Comparison of ENCODE assay signal across 22 mouse cellular contexts in the genomic region with DNA sequence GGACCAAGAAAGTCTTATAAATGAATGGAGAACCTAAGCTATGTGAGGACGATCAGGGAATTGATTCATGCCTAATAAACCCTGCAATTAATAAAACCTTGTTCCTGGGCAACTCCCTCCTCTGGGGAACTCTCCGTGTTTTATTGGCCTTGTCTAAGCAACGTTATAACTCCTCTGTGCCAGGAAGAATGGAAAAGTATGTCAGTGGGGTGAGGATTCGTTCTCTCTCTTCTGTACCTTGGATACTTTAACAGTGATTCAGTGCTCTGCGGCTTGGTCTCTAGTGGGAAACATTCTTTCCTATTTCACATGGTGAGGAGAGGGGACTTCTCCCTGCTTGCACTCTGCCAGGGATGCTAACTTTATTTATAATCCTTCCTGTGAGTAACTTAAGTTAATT.
A peak's percentile ranks its signal among the peaks of the same experiment; 100 is the strongest.
DNase-seq lines count a peak whose midpoint lies in the region; ATAC-seq and TF ChIP-seq lines count a peak whose summit lies in the region.
"Had no signal": no experiment of that assay in that cellular context is flagged by ENCODE, and none has a peak within 500 bp of the region (broad histone marks: within the 10 kb centered on the region; RNA-seq: fewer than 3 reads in every experiment).

No protein-coding gene starts in this region.

- H3K4me3 ChIP-seq in kidney, postnatal 0 days (replicated peaks; ENCODE audit: low read depth, low read length), result no peak overlapping the region
- H3K4me3 ChIP-seq in neural tube, embryonic 12.5 days, result no peak overlapping the region
- no peak overlapping the region for H3K4me3 ChIP-seq in neural tube, embryonic 14.5 days (ENCODE audit: low read depth, low read length)
- H3K4me3 ChIP-seq in thymus, adult 2 months (ENCODE audit: control insufficient read depth, insufficient read depth, low read length), result no peak overlapping the region
- H3K4me3 ChIP-seq: embryonic facial prominence, embryonic 12.5 days; embryonic facial prominence, embryonic 15.5 days; gastrocnemius, adult 2 months; hindbrain, embryonic 12.5 days had no signal

- no peak overlapping the region for H3K27ac ChIP-seq in kidney, postnatal 0 days
- no peak overlapping the region for H3K27ac ChIP-seq in neural tube, embryonic 12.5 days
- H3K27ac ChIP-seq in neural tube, embryonic 14.5 days (ENCODE audit: low read depth, low read length), result no peak overlapping the region
- no peak overlapping the region for H3K27ac ChIP-seq in thymus, adult 2 months (ENCODE audit: control insufficient read depth, insufficient read depth, low read length)
- H3K27ac ChIP-seq: embryonic facial prominence, embryonic 12.5 days; embryonic facial prominence, embryonic 15.5 days; gastrocnemius, adult 2 months; hindbrain, embryonic 12.5 days had no signal

- H3K9me3 ChIP-seq in kidney, postnatal 0 days (replicated peaks; ENCODE audit: low read length), result no peaks in the 10 kb centered on the region
- no peaks in the 10 kb centered on the region for H3K9me3 ChIP-seq in neural tube, embryonic 12.5 days
- no peaks in the 10 kb centered on the region for H3K9me3 ChIP-seq in neural tube, embryonic 14.5 days (ENCODE audit: control insufficient read depth, low read length)
- H3K9me3 ChIP-seq: embryonic facial prominence, embryonic 12.5 days; embryonic facial prominence, embryonic 15.5 days; hindbrain, embryonic 12.5 days had no signal

- no peaks in the 10 kb centered on the region for H3K36me3 ChIP-seq in kidney, postnatal 0 days (ENCODE audit: insufficient read depth, low read length)
- H3K36me3 ChIP-seq in neural tube, embryonic 12.5 days, result no peaks in the 10 kb centered on the region
- no peaks in the 10 kb centered on the region for H3K36me3 ChIP-seq in neural tube, embryonic 14.5 days (ENCODE audit: control insufficient read depth, insufficient read depth, low read length)
- no peaks in the 10 kb centered on the region for H3K36me3 ChIP-seq in thymus, adult 2 months (ENCODE audit: control insufficient read depth, insufficient read depth, low read length)
- H3K36me3 ChIP-seq: embryonic facial prominence, embryonic 12.5 days; embryonic facial prominence, embryonic 15.5 days; hindbrain, embryonic 12.5 days had no signal

- H3K4me2 ChIP-seq in kidney, postnatal 0 days (ENCODE audit: low read length), result no peak overlapping the region
- no peak overlapping the region for H3K4me2 ChIP-seq in neural tube, embryonic 12.5 days (replicated peaks)
- no peak overlapping the region for H3K4me2 ChIP-seq in neural tube, embryonic 14.5 days (ENCODE audit: low read depth, low read length)
- H3K4me2 ChIP-seq: embryonic facial prominence, embryonic 12.5 days; embryonic facial prominence, embryonic 15.5 days; heart, embryonic 11.5 days; hindbrain, embryonic 12.5 days had no signal

- no peak for ATAC-seq in kidney, postnatal 0 days (replicated peaks; ENCODE audit: low FRiP score, low read depth)
- ATAC-seq in neural tube, embryonic 12.5 days (ENCODE audit: low FRiP score, low read depth), result peak; percentile 29; the same call in 1 of the 2 replicates
- peak; percentile 84 for ATAC-seq in neural tube, embryonic 14.5 days (ENCODE audit: low read depth)
- ATAC-seq: CD4-positive, CD25-positive, alpha-beta regulatory T cell, adult 4 months; forebrain, embryonic 14.5 days; forebrain, postnatal 0 days had no signal

- TF ChIP-seq CTCF in kidney, postnatal 0 days (IDR thresholded peaks at IDR 0.05; ENCODE audit: low read depth), result no peak
- no peak for TF ChIP-seq CTCF in thymus, adult 2 months (IDR thresholded peaks at IDR 0.05; ENCODE audit: borderline replicate concordance, control insufficient read depth, extremely low read depth, insufficient read depth, low read length, poor library complexity)

- H3K27me3 ChIP-seq in kidney, postnatal 0 days (ENCODE audit: insufficient read depth, low read length), result no peaks in the 10 kb centered on the region
- H3K27me3 ChIP-seq in neural tube, embryonic 12.5 days (replicated peaks), result no peaks in the 10 kb centered on the region
- H3K27me3 ChIP-seq in neural tube, embryonic 14.5 days (ENCODE audit: control insufficient read depth, insufficient read depth, low read length), result no peaks in the 10 kb centered on the region
- no peaks in the 10 kb centered on the region for H3K27me3 ChIP-seq in thymus, adult 2 months (ENCODE audit: control insufficient read depth, insufficient read depth, low read length)
- H3K27me3 ChIP-seq: embryonic facial prominence, embryonic 12.5 days; embryonic facial prominence, embryonic 15.5 days; hindbrain, embryonic 12.5 days had no signal

- WGBS in kidney, postnatal 0 days, result 26% methylated on average over 5 of the region's 5 CpGs
- WGBS in neural tube, embryonic 12.5 days, result 41% methylated on average over 5 of the region's 5 CpGs
- 31% methylated on average over 5 of the region's 5 CpGs for WGBS in neural tube, embryonic 14.5 days
- WGBS in thymus, adult 2 months, result 77% methylated on average over 5 of the region's 5 CpGs

- peak; percentile 54 for DNase-seq in kidney, postnatal 0 days (ENCODE audit: low spot score)
- no peak for DNase-seq in kidney, postnatal 4 days
- DNase-seq in neural tube, embryonic 10.5 days (ENCODE audit: extremely low spot score, low spot score), result no peak
- no peak for DNase-seq in thymus, adult 2 months
- DNase-seq: adrenal gland, adult 2 months; adrenal gland, postnatal 14 days; cerebellum, adult 11 months; cerebellum, adult 2 months; cerebellum, adult 9-11 months; cerebellum, postnatal 25 days; forebrain, postnatal 0 days; gastrocnemius, adult 2 months; gastrocnemius, postnatal 14 days; heart, adult 11 months had no signal

- no peak for TF ChIP-seq POLR2A in thymus, adult 2 months (IDR thresholded peaks at IDR 0.05; ENCODE audit: control insufficient read depth, extremely low read depth, insufficient read depth, low read length, poor library complexity)

- no peaks in the 10 kb centered on the region for H3K4me1 ChIP-seq in kidney, postnatal 0 days (replicated peaks; ENCODE audit: insufficient read depth, low read length)
- no peaks in the 10 kb centered on the region for H3K4me1 ChIP-seq in neural tube, embryonic 12.5 days
- no peaks in the 10 kb centered on the region for H3K4me1 ChIP-seq in neural tube, embryonic 14.5 days (ENCODE audit: control insufficient read depth, insufficient read depth, low read length)
- no peaks in the 10 kb centered on the region for H3K4me1 ChIP-seq in thymus, adult 2 months (replicated peaks; ENCODE audit: control insufficient read depth, insufficient read depth, low read length)
- H3K4me1 ChIP-seq: embryonic facial prominence, embryonic 12.5 days; embryonic facial prominence, embryonic 15.5 days; hindbrain, embryonic 12.5 days had no signal

- no peak overlapping the region for H3K9ac ChIP-seq in kidney, postnatal 0 days (ENCODE audit: low read depth, low read length)
- H3K9ac ChIP-seq in neural tube, embryonic 12.5 days, result no peak overlapping the region
- no peak overlapping the region for H3K9ac ChIP-seq in neural tube, embryonic 14.5 days (replicated peaks; ENCODE audit: low read depth, low read length)
- H3K9ac ChIP-seq: embryonic facial prominence, embryonic 12.5 days; embryonic facial prominence, embryonic 15.5 days; forebrain, postnatal 0 days; hindbrain, embryonic 12.5 days had no signal
